Mouse (Mus musculus): ENCODE data around the gene H1foo.

Gene H1foo

GRCm38 (mm10) chr6:115930018-115930417 is 14.7 kb upstream of the H1foo start:
- no peak for DNase-seq

GRCm38 (mm10) chr6:115931639-115932038 is 13.1 kb upstream of the H1foo start, which contains the start of gene Rho:
Gene Rho (plus strand): TSS chr6:115931748.
- no peak for DNase-seq

GRCm38 (mm10) chr6:115932391-115932790 is 12.3 kb upstream of the H1foo start:
- no peak for DNase-seq

GRCm38 (mm10) chr6:115935544-115935943 is 9.2 kb upstream of the H1foo start:
- DNase-seq, result no peak

GRCm38 (mm10) chr6:115938011-115938410 is 6.7 kb upstream of the H1foo start:
- DNase-seq, result no peak

GRCm38 (mm10) chr6:115938798-115939197 is 5.9 kb upstream of the H1foo start:
- no peak for DNase-seq

- DNase-seq, result peak; percentile 57
These were observed 4.1 kb upstream of the H1foo start for GRCm38 (mm10) chr6:115940603-115941002.

GRCm38 (mm10) chr6:115941128-115941527 is 3.6 kb upstream of the H1foo start:
- DNase-seq, result no peak

GRCm38 (mm10) chr6:115943498-115944427 is 975 bp upstream of the H1foo start:
- DNase-seq, result no peak

GRCm38 (mm10) chr6:115945633-115946032 is 895 bp downstream of the H1foo start:
- no peak for DNase-seq

- DNase-seq, result no peak
These were observed 1.7 kb downstream of the H1foo start for GRCm38 (mm10) chr6:115946389-115946788.

- no peak for DNase-seq
These were observed 9.9 kb downstream of the H1foo start for GRCm38 (mm10) chr6:115954506-115955074.

GRCm38 (mm10) chr6:115955169-115955568 is 10.4 kb downstream of the H1foo start:
- DNase-seq, result no peak

- DNase-seq, result no peak
These were observed 10.9 kb downstream of the H1foo start for GRCm38 (mm10) chr6:115955664-115956063.

GRCm38 (mm10) chr6:115956418-115956921 is 11.7 kb downstream of the H1foo start:
- no peak for DNase-seq

GRCm38 (mm10) chr6:115956922-115957601 is 12.3 kb downstream of the H1foo start:
- peak; percentile 64 for DNase-seq

GRCm38 (mm10) chr6:115957681-115958080 is 12.9 kb downstream of the H1foo start:
- DNase-seq, result no peak

GRCm38 (mm10) chr6:115958445-115958844 is 13.7 kb downstream of the H1foo start:
- DNase-seq, result no peak

- peak; percentile 87 for DNase-seq
These were observed 14.5 kb downstream of the H1foo start for GRCm38 (mm10) chr6:115959151-115959691.

GRCm38 (mm10) chr6:115960322-115960721 is 15.6 kb downstream of the H1foo start:
- no peak for DNase-seq

- no peak for DNase-seq
These were observed 17.0 kb downstream of the H1foo start for GRCm38 (mm10) chr6:115961743-115962142.

GRCm38 (mm10) chr6:115962439-115963085 is 17.8 kb downstream of the H1foo start:
- no peak for DNase-seq

GRCm38 (mm10) chr6:115963656-115964055 is 18.9 kb downstream of the H1foo start:
- no peak for DNase-seq

All from kidney, adult 11 months (tissue).